Mouse (Mus musculus) adrenal gland, postnatal 36 days (tissue): ENCODE results near the gene Nfya. TPM values are rescaled to one million over a fixed set of nuclear protein-coding genes. Genes with fewer than 3 reads are reported as not detected.

ENCODE experiments used
- DNase-seq, 2 experiments: peaks; one replicate each; pipeline ENCODE4 v3.0.0; 2021; ENCODE audit warnings: mixed read lengths in 1 of 2
- total RNA-seq, 2 experiments: library from RNA; stranded (reverse); gene quantifications; 2 replicates each; pipeline ENCODE4 v1.2.3; 2021

Gene Nfya
- total RNA-seq, 2 experiments from 2014 or later: 31.0 to 39.9 TPM

DNA sequence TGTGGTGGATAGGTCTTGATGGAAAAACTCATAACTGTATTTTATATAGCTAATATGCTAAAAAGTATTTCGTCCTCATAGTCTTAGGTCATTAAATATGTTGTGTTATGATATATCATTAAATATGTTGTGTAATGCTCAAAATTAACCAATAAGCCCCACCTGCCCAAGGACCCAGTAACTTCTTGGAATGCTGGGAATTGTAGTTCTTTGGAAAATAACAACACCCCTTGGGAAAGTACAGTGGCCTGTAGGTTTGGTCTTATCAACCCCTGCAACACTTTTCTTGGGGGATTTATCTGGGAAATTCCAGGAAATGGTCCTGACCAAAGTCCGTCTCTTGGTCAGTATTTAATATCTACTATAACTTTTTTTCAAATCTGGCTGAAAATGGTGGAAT lies 66.6 kb downstream of the Nfya start:
- no peak for DNase-seq

- DNase-seq: no peak
Observed at GRCm38 (mm10) chr17:48341947-48342346, 67.8 kb downstream of the Nfya start.

DNA sequence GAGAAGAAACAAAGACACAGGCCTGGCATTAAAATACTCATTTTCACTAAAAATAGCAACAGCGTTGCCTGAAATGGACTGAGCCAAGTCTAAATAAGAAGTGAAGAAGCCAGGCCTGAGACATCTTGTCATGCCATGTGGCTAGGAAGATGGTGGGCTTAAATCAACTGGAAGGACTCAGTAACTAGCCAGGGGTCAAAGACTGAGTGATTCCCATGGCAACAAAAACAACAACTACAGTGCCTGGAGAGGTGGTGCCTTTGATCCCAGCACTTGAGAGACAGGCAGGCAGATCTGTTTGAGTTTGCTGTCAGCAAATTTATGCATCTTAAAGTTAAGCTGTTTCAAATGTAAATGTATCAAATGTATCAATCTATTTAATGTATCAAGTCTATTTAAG lies 69.4 kb downstream of the Nfya start:
- DNase-seq: no peak

Other genes starting within 250 kb of the Nfya start
- gene A530064D06Rik, start 242.6 kb downstream of the Nfya start, total RNA-seq: not detected
- under 1 TPM; 0.10 to 0.17 TPM for gene Trem1, start 177.1 kb downstream of the Nfya start, total RNA-seq
- gene Trem3, start 162.1 kb downstream of the Nfya start, total RNA-seq: not detected
- gene Treml4, start 145.6 kb downstream of the Nfya start, total RNA-seq: 1 to 10 TPM in 1 of 2 experiments, under 1 TPM in 1; 0.36 to 1.5 TPM
- under 1 TPM; 0.23 to 0.46 TPM for gene Treml2, start 110.4 kb downstream of the Nfya start, total RNA-seq
- under 1 TPM; 0.13 to 0.23 TPM for gene B430306N03Rik, start 93.8 kb downstream of the Nfya start, total RNA-seq
- gene Trem2, start 63.5 kb downstream of the Nfya start, total RNA-seq: 1 to 10 TPM; 2.7 to 6.0 TPM
- gene Treml1, start 50.0 kb downstream of the Nfya start, total RNA-seq: under 1 TPM in 1 of 2 experiments, not detected in 1; 0.33 TPM
- gene Oard1, start 108 bp upstream of the Nfya start, total RNA-seq: 10 to 100 TPM; 14.0 to 23.8 TPM
- gene Apobec2, start 23.0 kb upstream of the Nfya start, total RNA-seq: 1 to 10 TPM; 1.3 to 1.9 TPM
- gene Tspo2, start 41.6 kb upstream of the Nfya start, total RNA-seq: not detected
- not detected for gene Unc5cl, start 45.0 kb upstream of the Nfya start, total RNA-seq